Mouse (Mus musculus) spleen, adult 2 months (tissue): ENCODE data around the gene 2410131K14Rik.

Source experiments
- CTCF ChIP-seq: fragments of 200-500 bp; IDR thresholded peaks from 2 replicates; pipeline ENCODE4 v1.5.1; 2011; ENCODE audit warnings: mild to moderate bottlenecking, inconsistent platforms; ENCODE audit not compliant: insufficient read depth, insufficient read length, insufficient replicate concordance; ENCODE audit errors: extremely low read depth
- POLR2A ChIP-seq: fragments of 200-500 bp; IDR thresholded peaks from 2 replicates; pipeline ENCODE4 v1.6.1; 2011; ENCODE audit warnings: low read depth, low read length, inconsistent platforms

DNA sequence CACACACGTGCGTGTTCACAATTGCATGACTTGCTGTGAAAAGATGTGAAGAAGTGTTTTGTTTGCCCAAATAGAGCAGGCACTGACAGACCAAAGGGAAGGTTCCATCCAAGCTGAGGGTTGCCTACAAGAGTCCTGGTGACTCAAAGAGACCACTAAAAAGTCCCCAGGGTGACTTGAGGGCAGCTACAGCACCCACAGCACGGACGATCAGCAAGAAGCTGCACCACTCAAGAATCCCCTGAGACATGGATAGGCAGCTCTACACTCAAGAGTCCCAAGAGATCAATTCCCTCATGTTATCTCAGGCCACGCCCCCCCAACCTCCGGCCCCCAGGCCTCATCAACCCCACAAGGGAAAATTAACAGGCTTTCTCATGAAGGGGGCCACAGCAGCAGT lies 65.4 kb downstream of the 2410131K14Rik start:
- TF ChIP-seq POLR2A (no peak), CTCF (no peak)
